Mouse (Mus musculus) midbrain, embryonic 16.5 days (tissue): ENCODE results near the gene Ubl5. TPM values are rescaled to one million over a fixed set of nuclear protein-coding genes. Genes with fewer than 3 reads are reported as not detected.
"Not testable (repeated sequence)": the region's sequence is repeated elsewhere in the genome, so short reads cannot be mapped to it uniquely, and the experiment has no call there.

Experiments used
- ATAC-seq: fragments of 200-750 bp; cut with Nextera tagmentation; 2 replicates; pipeline ENCODE4 v1.8.0; 2017; ENCODE audit warnings: moderate TSS enrichment
- H3K27ac ChIP-seq: fragments of 300-500 bp; sonication (generic); 2 replicates; pipeline ENCODE4 v1.5.1; 2014; ENCODE audit warnings: mild to moderate bottlenecking, low read length, mixed read lengths
- H3K27me3 ChIP-seq: fragments of 300-500 bp; sonication (generic); 2 replicates; pipeline ENCODE4 v1.6.1; 2014; ENCODE audit warnings: low read depth, low read length, mixed read lengths; ENCODE audit not compliant: control insufficient read depth, insufficient read depth
- H3K36me3 ChIP-seq: fragments of 300-500 bp; sonication (generic); 2 replicates; pipeline ENCODE4 v1.6.1; 2014; ENCODE audit warnings: mild to moderate bottlenecking, low read length, moderate library complexity, mixed read lengths; ENCODE audit not compliant: control insufficient read depth, insufficient read depth
- H3K4me1 ChIP-seq: fragments of 300-500 bp; sonication (generic); 2 replicates; pipeline ENCODE4 v1.6.1; 2014; ENCODE audit warnings: mild to moderate bottlenecking, low read length, mixed read lengths; ENCODE audit not compliant: control insufficient read depth, insufficient read depth
- H3K4me2 ChIP-seq: fragments of 300-500 bp; sonication (generic); 2 replicates; pipeline ENCODE4 v1.6.1; 2014; ENCODE audit warnings: mild to moderate bottlenecking, low read length, mixed read lengths
- H3K4me3 ChIP-seq: fragments of 300-500 bp; sonication (generic); 2 replicates; pipeline ENCODE4 v1.5.1; 2014; ENCODE audit warnings: low read depth, mild to moderate bottlenecking, low read length, moderate library complexity, mixed read lengths
- H3K9ac ChIP-seq: fragments of 300-500 bp; sonication (generic); 2 replicates; pipeline ENCODE4 v1.6.1; 2014; ENCODE audit warnings: low read depth, low read length, mixed read lengths
- H3K9me3 ChIP-seq: fragments of 300-500 bp; sonication (generic); replicated peaks from 2 replicates; pipeline ENCODE4 v1.6.1; 2014; ENCODE audit warnings: mild to moderate bottlenecking, low read length, mixed read lengths; ENCODE audit not compliant: control insufficient read depth, poor library complexity, severe bottlenecking
- WGBS: fragments of 180-500 bp; shearing (Covaris S2); extraction: QIAGEN DNeasy Blood & Tissue Kit; methylation state at CpG from one replicate; pipeline ENCODE4 v1.1.7; 2014; 5-methylcytosine and 5-hydroxymethylcytosine counted together
- polyA plus RNA-seq: library from polyadenylated mRNA; unstranded; fragments of >200 nt; fragmentation: Nextera tagmentation; extraction: Ambion mirVana; gene quantifications from 2 replicates; pipeline ENCODE4 v1.2.1, GENCODE M21; 2015

Ubl5 gene
- polyA plus RNA-seq, 1 experiment from 2014 or later: 444 TPM

DNA sequence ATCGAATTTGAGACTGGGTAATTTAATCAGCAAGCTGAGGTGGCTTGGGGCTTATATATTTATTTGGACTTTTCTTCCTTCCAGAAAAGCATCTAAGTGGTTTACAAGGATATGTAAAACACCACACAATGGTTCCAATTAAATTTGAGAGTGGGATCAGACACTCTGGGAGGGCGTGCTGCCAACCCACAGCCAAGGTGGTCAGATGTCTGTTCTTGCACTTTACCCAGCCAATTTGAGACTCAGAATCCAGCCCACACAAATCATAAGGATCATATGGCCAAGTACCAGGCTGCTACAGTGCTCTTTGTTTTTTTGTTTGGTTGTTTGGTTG lies 39.7 kb downstream of the Ubl5 start:
- Histone ChIP-seq H3K36me3 (no peaks in the 10 kb centered on the region), H3K27me3 (no peaks in the 10 kb centered on the region), H3K4me3 (no peak overlapping the region), H3K4me2 (no peak overlapping the region), H3K9ac (no peak overlapping the region), H3K27ac (no peak overlapping the region), H3K4me1 (peaks cover 2% of the 10 kb centered on the region; the same call in 1 of the 2 replicates), H3K9me3 (no peaks in the 10 kb centered on the region)
- 21% methylated on average over 2 of the region's 2 CpGs for WGBS
- no peak for ATAC-seq

DNA sequence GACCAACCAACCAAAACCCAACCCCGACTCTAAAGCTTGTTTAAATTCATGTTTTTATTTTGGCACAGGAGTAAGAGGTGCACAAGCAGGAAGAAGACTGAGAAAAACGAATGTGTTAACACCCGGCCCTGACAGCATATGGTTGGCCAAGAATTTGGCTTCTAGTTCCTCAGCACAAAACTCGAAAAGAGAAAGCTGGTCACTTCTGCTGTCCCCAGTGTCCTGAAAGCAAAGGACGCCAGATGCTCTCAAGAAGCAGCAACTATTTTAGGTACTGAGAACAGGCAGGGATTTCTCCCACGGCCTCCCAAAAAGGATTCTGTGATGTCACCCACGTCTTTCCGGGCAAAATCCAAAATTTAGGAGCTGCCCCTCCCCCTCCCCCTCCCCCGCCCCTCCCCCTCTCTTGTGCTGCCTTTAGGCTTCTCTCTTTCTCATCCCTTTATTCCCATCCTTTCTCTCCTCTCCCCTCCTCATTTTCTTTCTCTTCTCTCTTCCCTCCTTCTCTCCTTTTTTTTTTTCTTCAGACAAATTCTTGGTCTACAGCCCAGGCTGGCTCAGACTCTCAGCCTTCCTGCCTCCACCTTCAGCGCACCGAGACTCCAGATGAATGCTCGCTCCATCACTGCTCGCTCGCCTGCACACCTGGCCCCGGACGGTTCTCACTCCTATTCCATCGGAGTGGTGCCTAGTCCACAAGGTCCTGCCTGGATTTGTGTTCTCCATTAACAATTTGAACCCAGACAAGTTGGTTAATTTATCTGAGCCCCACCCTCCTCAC lies 42.6 kb downstream of the Ubl5 start:
- Histone ChIP-seq H3K36me3 (no peaks in the 10 kb centered on the region), H3K4me2 (no peak overlapping the region), H3K27me3 (no peaks in the 10 kb centered on the region), H3K9ac (no peak overlapping the region), H3K4me1 (peaks cover 10% of the 10 kb centered on the region), H3K27ac (no peak overlapping the region), H3K9me3 (no peaks in the 10 kb centered on the region), H3K4me3 (no peak overlapping the region)
- WGBS: 63% methylated on average over 16 of the region's 17 CpGs
- no peak for ATAC-seq

GRCm38 (mm10) chr9:20689403-20689802 lies 46.7 kb downstream of the Ubl5 start:
- H3K27ac ChIP-seq: peak overlapping the region; percentile 67; the same call in 1 of the 2 replicates
- no peak overlapping the region for H3K4me3 ChIP-seq
- H3K4me2 ChIP-seq: no peak overlapping the region
- no peaks in the 10 kb centered on the region for H3K27me3 ChIP-seq
- no peaks in the 10 kb centered on the region for H3K9me3 ChIP-seq
- H3K36me3 ChIP-seq: no peaks in the 10 kb centered on the region
- 29% methylated on average over 1 of the region's 1 CpGs for WGBS
- peaks cover 13% of the 10 kb centered on the region for H3K4me1 ChIP-seq
- no peak overlapping the region; the same call in 1 of the 2 replicates for H3K9ac ChIP-seq
- ATAC-seq: 0 out of 2 replicates have a peak, but pooled peaks have one; percentile 32

DNA sequence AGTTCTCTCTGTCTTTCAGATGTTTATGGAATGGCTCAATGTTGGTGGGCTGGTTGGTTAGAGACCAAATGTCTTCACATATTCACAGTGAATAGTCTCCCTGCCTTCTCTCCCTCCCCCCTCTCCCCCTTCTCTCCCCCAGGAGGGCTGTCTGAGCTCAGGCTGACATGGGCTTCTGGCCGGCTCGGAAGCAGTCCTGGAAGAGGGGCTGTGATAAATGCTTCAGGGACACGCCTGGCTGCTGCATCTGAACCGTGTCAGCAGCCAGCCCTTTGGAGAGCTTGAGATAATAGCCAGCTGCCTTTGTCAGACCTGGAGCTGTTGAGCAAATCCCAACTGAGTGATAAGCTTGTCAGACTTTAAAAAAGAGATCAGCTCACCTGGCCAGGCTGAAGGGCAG lies 47.2 kb downstream of the Ubl5 start:
- H3K4me1 ChIP-seq: peaks cover 18% of the 10 kb centered on the region
- peak overlapping the region; percentile 67 for H3K27ac ChIP-seq
- no peak overlapping the region for H3K4me2 ChIP-seq
- H3K9ac ChIP-seq: peak overlapping the region; percentile 50
- H3K27me3 ChIP-seq: no peaks in the 10 kb centered on the region
- no peak overlapping the region for H3K4me3 ChIP-seq
- no peaks in the 10 kb centered on the region for H3K36me3 ChIP-seq
- 2% methylated on average over 4 of the region's 4 CpGs for WGBS
- ATAC-seq: peak; percentile 46; the same call in 1 of the 2 replicates
- no peaks in the 10 kb centered on the region for H3K9me3 ChIP-seq

- not testable (repeated sequence) for H3K4me3 ChIP-seq, H3K36me3 ChIP-seq, H3K27ac ChIP-seq, H3K27me3 ChIP-seq, ATAC-seq, H3K9me3 ChIP-seq, H3K4me2 ChIP-seq
- Histone ChIP-seq H3K4me1 (peaks cover 24% of the 10 kb centered on the region), H3K9ac (peak overlapping the region; percentile 50; the same call in 1 of the 2 replicates)
- 87% methylated on average over 2 of the region's 2 CpGs for WGBS
Measured at GRCm38 (mm10) chr9:20690449-20690848, 47.8 kb downstream of the Ubl5 start.

- peaks cover 28% of the 10 kb centered on the region for H3K4me1 ChIP-seq
Measured at GRCm38 (mm10) chr9:20692863-20693262, 50.2 kb downstream of the Ubl5 start.

GRCm38 (mm10) chr9:20694721-20695235 lies 52.1 kb downstream of the Ubl5 start:
- 4% methylated on average over 25 of the region's 25 CpGs for WGBS
- ATAC-seq: no peak
- Histone ChIP-seq H3K27ac (peak overlapping the region; percentile 69), H3K9me3 (no peaks in the 10 kb centered on the region), H3K36me3 (no peaks in the 10 kb centered on the region), H3K4me1 (peaks cover 23% of the 10 kb centered on the region), H3K27me3 (no peaks in the 10 kb centered on the region), H3K4me3 (no peak overlapping the region), H3K9ac (peak overlapping the region; percentile 44; the same call in 1 of the 2 replicates), H3K4me2 (peak overlapping the region; percentile 48)

More at GRCm38 (mm10) chr9:20692863-20693262, 50.2 kb downstream of the Ubl5 start:
- Histone ChIP-seq H3K4me3 (no peak overlapping the region), H3K9ac (no peak overlapping the region), H3K4me2 (no peak overlapping the region), H3K27me3 (no peaks in the 10 kb centered on the region), H3K36me3 (no peaks in the 10 kb centered on the region), H3K9me3 (no peaks in the 10 kb centered on the region), H3K27ac (no peak overlapping the region)
- WGBS: 86% methylated on average over 3 of the region's 3 CpGs
- no peak for ATAC-seq

GRCm38 (mm10) chr9:20696107-20696712 lies 53.5 kb downstream of the Ubl5 start:
- ATAC-seq: peak; percentile 40
- Histone ChIP-seq H3K4me1 (peaks cover 17% of the 10 kb centered on the region), H3K4me2 (no peak overlapping the region), H3K9ac (no peak overlapping the region), H3K27me3 (no peaks in the 10 kb centered on the region), H3K27ac (no peak overlapping the region), H3K4me3 (no peak overlapping the region), H3K9me3 (no peaks in the 10 kb centered on the region), H3K36me3 (0 out of 2 replicates have a peak, but pooled peaks cover 5% of the 10 kb centered on the region)
- 46% methylated on average over 5 of the region's 5 CpGs for WGBS
